Mouse (Mus musculus): ENCODE measurements around the gene Mipol1. TPM values are rescaled to one million over a fixed set of nuclear protein-coding genes. Genes with fewer than 3 reads are reported as not detected.

Mipol1 gene
- total and polyA plus RNA-seq, 3 experiments = 6.4 to 10.4 (median 6.6) TPM

DNA sequence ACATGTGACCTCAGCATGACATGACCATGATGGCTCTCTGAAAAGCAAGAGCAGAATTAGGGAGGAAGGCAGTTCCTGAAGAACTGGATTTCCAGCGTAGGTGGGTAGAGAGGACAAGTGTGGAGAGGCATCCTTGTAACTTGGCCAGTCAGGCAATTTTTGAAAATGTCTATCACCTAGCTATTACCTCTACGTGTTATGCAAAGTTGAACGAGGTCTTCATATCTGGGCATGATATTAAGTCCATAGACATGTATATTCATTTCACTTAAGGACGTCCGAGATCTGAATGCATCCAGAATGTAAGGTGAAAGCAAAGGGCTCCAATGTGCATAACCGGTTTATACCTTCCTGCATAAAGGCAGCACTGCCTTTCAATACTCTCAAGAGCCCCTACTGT, 310.9 kb downstream of the Mipol1 start:
- in situ Hi-C loops (cut with MboI; ENCODE audit: low pct_ligation_motif_present, low pct_unique_long_range_greater_than_20kb, low sequenced_read_pairs) = no loop called here
- Histone ChIP-seq H3K27me3 (replicated peaks) (no peaks in the 10 kb centered on the region), H3K4me3 (replicated peaks in 1 of 3; ENCODE audit: low read depth in 2 of 3, low read length in 2 of 3, poor library complexity in 1 of 3) (no peak overlapping the region), H3K27ac (ENCODE audit: insufficient read depth, low read depth) (no peak overlapping the region), H3K4me2 (ENCODE audit: insufficient read depth, low read depth, poor library complexity, severe bottlenecking) (no peak overlapping the region), H3K4me1 (ENCODE audit: control insufficient read depth in 1 of 2, insufficient read depth in 2 of 2) (no peaks in the 10 kb centered on the region), H3K9ac (ENCODE audit: insufficient read depth, low read depth) (no peak overlapping the region), H3K9me3 (replicated peaks; ENCODE audit: low read length) (peaks cover 22% of the 10 kb centered on the region), H3K36me3 (replicated peaks in 1 of 2; ENCODE audit: control insufficient read depth in 1 of 2, insufficient read depth in 1 of 2, low read length in 1 of 2) (no peaks in the 10 kb centered on the region), H3K79me2 (replicated peaks; ENCODE audit: control insufficient read depth, extremely low read depth, insufficient read depth, poor library complexity, severe bottlenecking) (no peaks in the 10 kb centered on the region)
- dilution Hi-C loops (cut with MboI; ENCODE audit: extremely low pct_ligation_motif_present, extremely low pct_unique_long_range_greater_than_20kb, low sequenced_read_pairs) = no loop called here
- TF ChIP-seq ZKSCAN1 (IDR thresholded peaks at IDR 0.05; ENCODE audit: borderline replicate concordance, low read depth, low read length) (no peak), BHLHE40 (IDR thresholded peaks at IDR 0.05; ENCODE audit: low read depth, low read length) (no peak), SMC3 (IDR thresholded peaks at IDR 0.05; ENCODE audit: low read depth, low read length) (no peak), NELFE (IDR thresholded peaks at IDR 0.05; ENCODE audit: low read depth, low read length) (no peak), USF2 (conservative IDR thresholded peaks at IDR 0.05; ENCODE audit: low read depth, low read length) (no peak), MXI1 (IDR thresholded peaks at IDR 0.05; ENCODE audit: low read depth, low read length) (no peak), CTCF (conservative IDR thresholded peaks at IDR 0.05 in 1 of 2, IDR thresholded peaks at IDR 0.05 in 1 of 2; ENCODE audit: low read depth in 2 of 2, low read length in 2 of 2) (no peak), ETS1 (conservative IDR thresholded peaks at IDR 0.05; ENCODE audit: low read depth, low read length) (no peak), POLR2AphosphoS2 (IDR thresholded peaks at IDR 0.05; ENCODE audit: low read depth, low read length) (no peak), PAX5 (IDR thresholded peaks at IDR 0.05; ENCODE audit: low read length) (no peak), KAT2A (IDR thresholded peaks at IDR 0.05; ENCODE audit: insufficient replicate concordance, low read length) (no peak), EP300 (IDR thresholded peaks at IDR 0.05; ENCODE audit: low read length) (no peak), SIN3A (IDR thresholded peaks at IDR 0.05; ENCODE audit: low read length) (no peak), MAZ (IDR thresholded peaks at IDR 0.05; ENCODE audit: low read depth, low read length) (no peak), TCF12 (IDR thresholded peaks at IDR 0.05; ENCODE audit: low read depth, low read length) (no peak), POLR2A (IDR thresholded peaks at IDR 0.05; ENCODE audit: low read depth, low read length) (no peak), RAD21 (IDR thresholded peaks at IDR 0.05; ENCODE audit: low read depth, low read length) (no peak), MAFK (IDR thresholded peaks at IDR 0.05; ENCODE audit: insufficient replicate concordance, low read length) (no peak), E2F4 (IDR thresholded peaks at IDR 0.05; ENCODE audit: insufficient replicate concordance, low read depth, low read length) (no peak), CHD1 (IDR thresholded peaks at IDR 0.05; ENCODE audit: low read depth, low read length) (no peak)
- DNase-seq (ENCODE audit: extremely low read depth) = no peak

DNA sequence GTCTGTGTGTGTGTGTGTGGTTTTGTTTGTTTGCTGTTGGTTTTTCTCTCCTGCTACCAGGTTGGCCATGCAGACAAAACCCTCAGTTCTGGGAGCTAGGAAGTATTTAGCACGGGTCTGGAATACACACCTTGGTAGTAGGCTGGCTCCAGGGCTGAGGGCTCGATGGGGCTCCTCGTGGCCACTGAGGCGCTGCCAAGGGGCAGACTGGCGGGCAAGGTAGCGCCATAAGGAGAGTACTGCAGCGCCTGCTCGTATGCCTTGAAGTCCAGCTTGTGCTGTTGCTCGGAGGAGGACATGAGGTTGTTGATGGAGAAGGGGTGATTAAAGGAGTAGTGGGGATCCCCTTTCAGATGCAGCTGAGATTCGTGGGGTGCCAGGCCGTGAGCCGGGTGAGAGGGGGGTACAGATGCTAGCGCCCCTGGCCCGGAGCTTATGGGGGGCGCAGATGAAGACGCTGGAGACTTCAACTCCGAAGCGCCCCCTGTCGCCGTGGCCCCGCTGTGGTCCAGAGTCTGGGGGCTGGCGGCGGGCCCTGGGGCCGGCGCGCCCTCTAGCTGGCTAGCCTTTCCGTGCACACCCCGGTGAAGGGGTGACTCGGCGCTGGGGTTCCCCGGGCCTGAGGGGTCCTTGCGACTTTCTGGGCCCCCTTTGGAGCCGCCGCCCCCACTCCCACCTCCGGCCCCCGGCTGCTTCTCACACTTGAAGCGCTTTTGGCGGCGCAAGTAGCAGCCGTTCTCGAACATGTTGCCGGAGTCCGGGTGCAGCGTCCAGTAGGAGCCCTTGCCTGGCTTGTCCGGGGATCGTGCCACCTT, 311.9 kb downstream of the Mipol1 start:
- no peak overlapping the region for H3K27ac ChIP-seq (ENCODE audit: insufficient read depth, low read depth)
- DNase-seq (ENCODE audit: extremely low read depth) = no peak
- H3K9me3 ChIP-seq (replicated peaks; ENCODE audit: low read length) = peaks cover 22% of the 10 kb centered on the region
- no peaks in the 10 kb centered on the region for H3K79me2 ChIP-seq (replicated peaks; ENCODE audit: control insufficient read depth, extremely low read depth, insufficient read depth, poor library complexity, severe bottlenecking)
- dilution Hi-C loops (cut with MboI; ENCODE audit: extremely low pct_ligation_motif_present, extremely low pct_unique_long_range_greater_than_20kb, low sequenced_read_pairs) (no loop called here), in situ Hi-C loops (cut with MboI; ENCODE audit: low pct_ligation_motif_present, low pct_unique_long_range_greater_than_20kb, low sequenced_read_pairs) (no loop called here)
- no peak overlapping the region for H3K4me3 ChIP-seq (replicated peaks in 1 of 3; ENCODE audit: low read depth in 2 of 3, low read length in 2 of 3, poor library complexity in 1 of 3)
- no peaks in the 10 kb centered on the region for H3K36me3 ChIP-seq (replicated peaks in 1 of 2; ENCODE audit: control insufficient read depth in 1 of 2, insufficient read depth in 1 of 2, low read length in 1 of 2)
- no peaks in the 10 kb centered on the region for H3K4me1 ChIP-seq (ENCODE audit: control insufficient read depth in 1 of 2, insufficient read depth in 2 of 2)
- TF ChIP-seq JUND (conservative IDR thresholded peaks at IDR 0.05; ENCODE audit: low read depth, low read length) (no peak), TCF12 (IDR thresholded peaks at IDR 0.05; ENCODE audit: low read depth, low read length) (no peak), UBTF (IDR thresholded peaks at IDR 0.05; ENCODE audit: low read depth, low read length) (no peak), ZNF384 (IDR thresholded peaks at IDR 0.05; ENCODE audit: low read depth, low read length) (no peak), CTCF (conservative IDR thresholded peaks at IDR 0.05 in 1 of 2, IDR thresholded peaks at IDR 0.05 in 1 of 2; ENCODE audit: low read depth in 2 of 2, low read length in 2 of 2) (no peak), HCFC1 (IDR thresholded peaks at IDR 0.05; ENCODE audit: low read depth, low read length) (no peak), USF2 (conservative IDR thresholded peaks at IDR 0.05; ENCODE audit: low read depth, low read length) (no peak), EP300 (IDR thresholded peaks at IDR 0.05; ENCODE audit: low read length) (no peak), MAZ (IDR thresholded peaks at IDR 0.05; ENCODE audit: low read depth, low read length) (no peak)
- no peaks in the 10 kb centered on the region for H3K27me3 ChIP-seq (replicated peaks)
- H3K9ac ChIP-seq (ENCODE audit: insufficient read depth, low read depth) = no peak overlapping the region
- no peak overlapping the region for H3K4me2 ChIP-seq (ENCODE audit: insufficient read depth, low read depth, poor library complexity, severe bottlenecking)
